Mouse (Mus musculus) adrenal gland, adult (tissue): Measurements from ENCODE around the gene Aoc1.
A peak's percentile ranks its signal among the peaks of the same experiment; 100 is the strongest.
"Not testable (repeated sequence)": the region's sequence is repeated elsewhere in the genome, so short reads cannot be mapped to it uniquely, and the experiment has no call there.

Experiments used
- DNase-seq, 2 experiments: peaks; one replicate each; pipeline ENCODE4 v3.0.0; 2022 to 2023; ENCODE audit warnings: low spot score in 1 of 2; ENCODE audit not compliant: inconsistent age in 2 of 2

Aoc1 gene

DNA sequence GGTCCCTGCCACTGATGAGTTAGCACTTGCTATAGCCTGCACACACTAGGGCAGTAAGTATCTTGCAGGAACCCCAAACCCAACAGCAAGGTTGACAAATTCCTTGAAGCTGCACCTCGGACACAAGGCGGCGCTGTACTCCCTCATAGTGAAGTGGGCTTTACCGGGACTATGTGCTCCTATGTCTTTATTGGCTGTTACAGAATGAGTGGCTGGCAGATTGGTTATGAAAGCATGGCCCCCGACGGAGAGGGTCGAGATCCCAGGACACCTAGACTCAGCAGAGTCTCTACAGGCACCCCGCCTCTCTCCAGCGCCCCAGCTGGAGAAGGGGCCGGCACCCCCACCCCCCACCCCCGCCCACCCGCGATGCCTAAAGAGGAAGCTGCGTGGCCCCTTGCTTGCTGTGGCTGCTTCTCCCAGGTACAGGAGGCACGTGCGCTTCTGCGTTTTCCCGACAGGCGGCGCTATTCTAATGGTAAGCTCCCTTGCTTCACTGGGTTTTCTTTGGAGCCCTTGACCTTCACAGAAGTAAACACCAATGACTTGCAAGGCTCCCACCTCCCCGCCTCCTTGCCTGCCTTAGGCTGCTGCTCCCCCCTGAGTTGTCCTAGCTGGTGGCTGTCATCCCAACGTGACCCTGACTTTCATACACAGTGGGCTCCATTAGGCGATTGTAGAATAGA, 12.4 kb upstream of the Aoc1 start:
- peak; percentile 76 to 93 for DNase-seq

GRCm38 (mm10) chr6:48860851-48861250, 11.8 kb upstream of the Aoc1 start:
- DNase-seq: no peak

DNA sequence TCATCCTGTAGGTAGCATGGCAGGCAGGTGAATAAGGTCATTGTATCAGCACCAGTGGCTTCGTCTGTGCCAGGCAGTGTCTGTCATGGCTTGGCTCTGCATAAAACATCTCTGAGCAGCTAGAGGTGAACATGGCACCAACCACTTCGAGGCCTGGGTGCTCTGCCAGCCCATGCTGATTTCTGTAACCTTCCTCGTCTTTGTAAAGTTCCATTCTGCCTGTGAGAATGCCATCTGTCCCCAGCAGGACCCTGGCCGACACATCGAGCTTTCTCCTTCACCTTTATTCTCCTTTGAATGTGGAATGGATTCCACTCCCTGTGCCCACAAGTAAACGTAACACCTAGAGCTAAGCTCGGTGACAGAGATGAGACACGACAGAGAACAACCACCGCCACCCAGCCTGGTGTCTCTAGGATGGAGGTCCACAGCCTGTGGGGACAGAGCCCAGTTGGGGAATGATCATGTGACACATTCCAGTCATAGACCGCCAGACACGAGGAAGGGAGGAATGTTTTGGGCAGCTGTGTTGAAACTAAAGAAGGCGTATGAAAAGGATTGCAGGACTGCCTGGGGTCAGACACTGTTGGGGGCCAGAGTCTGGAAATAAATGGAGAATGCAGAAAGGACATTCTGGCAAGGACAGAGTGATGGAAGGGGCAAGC, 10.9 kb upstream of the Aoc1 start:
- no peak for DNase-seq

- DNase-seq: no peak
These were observed 9.9 kb upstream of the Aoc1 start for GRCm38 (mm10) chr6:48862816-48863215.

- DNase-seq: no peak
These were observed 9.2 kb upstream of the Aoc1 start for GRCm38 (mm10) chr6:48863488-48863887.

DNA sequence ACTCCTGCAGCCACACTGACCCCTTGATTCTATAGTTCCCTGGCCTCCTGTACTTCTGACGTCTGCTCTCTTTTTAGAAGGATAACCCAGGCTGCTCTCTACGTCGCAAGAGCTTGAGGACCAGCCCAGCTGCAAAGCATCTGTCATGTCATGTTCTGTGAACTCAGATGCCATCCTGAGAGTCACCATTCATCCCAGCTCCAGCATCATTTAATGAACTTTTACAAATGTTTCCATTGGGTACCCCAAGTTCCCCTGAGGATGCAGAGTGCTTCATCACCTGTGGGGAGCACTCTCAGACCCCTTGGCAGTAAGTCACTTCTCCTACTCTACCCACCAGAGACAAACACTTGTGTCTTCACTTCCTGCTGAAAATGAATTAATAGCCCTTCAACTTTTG, 8.5 kb upstream of the Aoc1 start:
- peak in 1 of 2 experiments; percentile 0 for DNase-seq

- DNase-seq: peak in 1 of 2 experiments; percentile 1
These were observed 8.0 kb upstream of the Aoc1 start for GRCm38 (mm10) chr6:48864723-48865122.

GRCm38 (mm10) chr6:48865152-48865745, 7.4 kb upstream of the Aoc1 start:
- DNase-seq: peak; percentile 1 to 12

DNA sequence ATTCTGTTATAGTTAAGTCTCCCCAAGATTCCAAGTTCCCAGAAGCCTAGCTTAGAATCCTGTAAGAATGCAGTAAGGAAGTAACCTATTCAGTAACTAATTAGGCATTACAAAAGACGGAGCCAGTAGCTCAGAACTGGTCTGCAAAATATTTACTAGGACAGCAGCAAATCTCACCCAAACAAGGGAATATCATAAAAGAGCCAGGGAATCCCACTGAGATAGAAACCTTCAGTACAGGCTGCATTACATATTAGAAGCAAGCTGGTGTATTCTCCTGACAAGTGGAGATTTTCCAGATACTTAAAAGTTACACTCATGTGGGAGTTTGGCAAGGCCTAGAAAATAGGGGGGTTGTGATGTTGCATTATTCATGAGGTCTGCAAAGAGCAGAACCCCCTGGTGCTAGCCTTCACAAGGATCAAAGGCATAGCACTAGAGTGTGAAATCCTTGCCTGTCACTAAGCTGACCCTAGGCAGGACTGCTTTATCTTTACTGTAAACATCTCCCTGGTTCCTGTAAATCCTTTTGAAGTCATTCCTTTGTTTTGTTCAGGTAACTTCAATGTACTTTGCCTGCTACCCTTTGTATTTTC, 6.2 kb upstream of the Aoc1 start:
- DNase-seq: peak in 1 of 2 experiments; percentile 1

DNA sequence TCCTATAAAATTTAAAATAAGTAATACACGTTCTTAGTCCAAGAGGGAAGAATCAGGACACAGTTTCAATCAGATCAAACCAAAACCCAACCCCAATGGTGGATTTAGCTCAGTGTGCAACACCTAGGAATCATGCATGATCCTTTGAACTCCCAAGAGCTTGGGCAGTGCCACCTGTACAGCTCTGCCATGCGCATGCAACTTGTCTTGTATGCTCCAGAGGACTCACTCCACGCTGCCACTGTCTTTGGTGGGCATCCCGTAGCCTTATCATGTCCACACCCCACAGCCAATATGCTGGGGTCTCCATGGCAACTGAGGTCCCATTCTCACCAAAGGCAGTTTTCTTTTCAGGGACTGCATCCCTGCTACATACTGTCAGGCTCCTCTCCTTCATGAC, 5.5 kb upstream of the Aoc1 start:
- no peak for DNase-seq

- peak; percentile 27 to 76 for DNase-seq
These were observed 2.9 kb upstream of the Aoc1 start for GRCm38 (mm10) chr6:48869774-48870173.

- DNase-seq: no peak
These were observed 1.9 kb downstream of the Aoc1 start for GRCm38 (mm10) chr6:48874576-48874975.

GRCm38 (mm10) chr6:48875515-48875914, 2.8 kb downstream of the Aoc1 start:
- DNase-seq: no peak

DNA sequence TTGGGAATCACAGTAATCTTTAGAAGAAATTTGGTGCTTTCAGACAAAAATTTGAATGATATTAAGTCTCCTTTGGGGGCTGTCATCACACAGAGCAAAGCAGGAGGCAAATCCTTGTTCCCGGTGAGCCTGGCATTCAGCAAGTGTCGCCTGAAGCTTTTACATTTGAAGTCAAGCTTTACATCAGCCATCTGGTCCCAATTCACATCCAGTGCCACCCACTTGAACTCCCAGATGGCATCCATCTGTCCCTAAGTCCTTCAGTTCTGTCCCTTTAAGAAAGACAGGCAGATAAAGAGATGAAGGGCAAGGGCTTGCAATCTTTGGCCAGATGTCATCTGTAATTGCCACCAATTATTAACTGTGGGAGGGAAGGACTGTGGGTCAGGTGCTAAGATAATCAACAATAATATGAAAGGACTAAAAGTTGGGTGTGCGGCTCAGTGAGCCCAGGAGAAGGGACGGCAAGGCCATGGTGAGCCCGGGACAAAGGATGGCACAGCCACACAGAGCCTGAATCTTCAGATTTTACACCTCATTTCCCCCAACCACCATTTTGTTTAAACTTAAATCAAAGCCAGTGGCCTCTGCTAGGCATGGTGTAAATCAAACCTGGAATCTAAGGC, 3.9 kb downstream of the Aoc1 start:
- no peak for DNase-seq

GRCm38 (mm10) chr6:48894203-48894602, 21.5 kb downstream of the Aoc1 start:
- DNase-seq: no peak

GRCm38 (mm10) chr6:48894938-48895818, 22.5 kb downstream of the Aoc1 start:
- DNase-seq: no peak

GRCm38 (mm10) chr6:48895941-48896340, 23.2 kb downstream of the Aoc1 start:
- no peak for DNase-seq

- DNase-seq: no peak
These were observed 24.3 kb downstream of the Aoc1 start for GRCm38 (mm10) chr6:48896956-48897355.

- DNase-seq: not testable (repeated sequence)
These were observed 28.6 kb downstream of the Aoc1 start for GRCm38 (mm10) chr6:48901316-48901715.
